Mouse (Mus musculus): ENCODE data around the gene Ogdh. TPM values are rescaled to one million over a fixed set of nuclear protein-coding genes. Genes with fewer than 3 reads are reported as not detected.
"Not testable (repeated sequence)": the region's sequence is repeated elsewhere in the genome, so short reads cannot be mapped to it uniquely, and the experiment has no call there.

The Ogdh gene
- 201 and 244 TPM in 2 replicates for polyA plus RNA-seq (2014; fragmentation: Nextera tagmentation; extraction: Ambion mirVana)

- H3K36me3 ChIP-seq (ENCODE audit: control insufficient read depth, insufficient read depth, low read length), result no peaks in the 10 kb centered on the region
- WGBS (ENCODE audit: insufficient replicate concordance), result under 1% methylated on average over 69 of the region's 77 CpGs
- peak; percentile 97 for ATAC-seq (replicated peaks; ENCODE audit: insufficient number of reproducible peaks, low FRiP score, low TSS enrichment)
- H3K9ac ChIP-seq (ENCODE audit: low read depth, low read length), result peak within 1 kb of the TSS; percentile 93
- no peaks in the 10 kb centered on the region for H3K9me3 ChIP-seq (replicated peaks; ENCODE audit: control insufficient read depth, low read length)
- H3K27ac ChIP-seq (ENCODE audit: low read depth, low read length), result peak within 1 kb of the TSS; percentile 96
- H3K27me3 ChIP-seq (ENCODE audit: control insufficient read depth, insufficient read depth, low read length), result no peaks in the 10 kb centered on the region
- peak within 1 kb of the TSS; percentile 73 for H3K4me2 ChIP-seq
- peaks cover 3% of the 10 kb centered on the region; the same call in 1 of the 2 replicates for H3K4me1 ChIP-seq (ENCODE audit: control insufficient read depth, insufficient read depth, low read length)
- peak within 1 kb of the TSS; percentile 85 for H3K4me3 ChIP-seq (ENCODE audit: low read depth, low read length)
Measured at GRCm38 (mm10) chr11:6291401-6292115, at the start of gene Ogdh. TSS of gene Ogdh (plus strand) at chr11:6291633.

GRCm38 (mm10) chr11:6244707-6245106, 46.7 kb upstream of the Ogdh start:
- no peak overlapping the region for H3K4me2 ChIP-seq
- H3K9me3 ChIP-seq (replicated peaks; ENCODE audit: control insufficient read depth, low read length), result no peaks in the 10 kb centered on the region
- H3K27me3 ChIP-seq (ENCODE audit: control insufficient read depth, insufficient read depth, low read length), result no peaks in the 10 kb centered on the region
- ATAC-seq (replicated peaks; ENCODE audit: insufficient number of reproducible peaks, low FRiP score, low TSS enrichment), result no peak
- H3K4me1 ChIP-seq (ENCODE audit: control insufficient read depth, insufficient read depth, low read length), result no peaks in the 10 kb centered on the region
- 46% methylated on average over 19 of the region's 19 CpGs for WGBS (ENCODE audit: insufficient replicate concordance)
- no peaks in the 10 kb centered on the region for H3K36me3 ChIP-seq (ENCODE audit: control insufficient read depth, insufficient read depth, low read length)
- H3K27ac ChIP-seq (ENCODE audit: low read depth, low read length), result no peak overlapping the region
- no peak overlapping the region for H3K4me3 ChIP-seq (ENCODE audit: low read depth, low read length)
- no peak overlapping the region for H3K9ac ChIP-seq (ENCODE audit: low read depth, low read length)

- Histone ChIP-seq H3K4me2 (no peak overlapping the region), H3K36me3 (ENCODE audit: control insufficient read depth, insufficient read depth, low read length) (no peaks in the 10 kb centered on the region), H3K4me3 (ENCODE audit: low read depth, low read length) (no peak overlapping the region), H3K9me3 (replicated peaks; ENCODE audit: control insufficient read depth, low read length) (no peaks in the 10 kb centered on the region), H3K27me3 (ENCODE audit: control insufficient read depth, insufficient read depth, low read length) (no peaks in the 10 kb centered on the region), H3K9ac (ENCODE audit: low read depth, low read length) (no peak overlapping the region), H3K4me1 (ENCODE audit: control insufficient read depth, insufficient read depth, low read length) (no peaks in the 10 kb centered on the region), H3K27ac (ENCODE audit: low read depth, low read length) (no peak overlapping the region)
- no peak for ATAC-seq (replicated peaks; ENCODE audit: insufficient number of reproducible peaks, low FRiP score, low TSS enrichment)
- WGBS (ENCODE audit: insufficient replicate concordance), result 79% methylated on average over 5 of the region's 5 CpGs
Measured at GRCm38 (mm10) chr11:6252248-6252647, 39.2 kb upstream of the Ogdh start.

- H3K27ac ChIP-seq (ENCODE audit: low read depth, low read length), result no peak overlapping the region
- no peaks in the 10 kb centered on the region for H3K27me3 ChIP-seq (ENCODE audit: control insufficient read depth, insufficient read depth, low read length)
- ATAC-seq (replicated peaks; ENCODE audit: insufficient number of reproducible peaks, low FRiP score, low TSS enrichment), result no peak
- 81% methylated on average over 4 of the region's 4 CpGs for WGBS (ENCODE audit: insufficient replicate concordance)
- H3K4me3 ChIP-seq (ENCODE audit: low read depth, low read length), result no peak overlapping the region
- peaks cover 3% of the 10 kb centered on the region for H3K36me3 ChIP-seq (ENCODE audit: control insufficient read depth, insufficient read depth, low read length)
- H3K9ac ChIP-seq (ENCODE audit: low read depth, low read length), result no peak overlapping the region
- no peak overlapping the region for H3K4me2 ChIP-seq
- H3K9me3 ChIP-seq (replicated peaks; ENCODE audit: control insufficient read depth, low read length), result no peaks in the 10 kb centered on the region
- no peaks in the 10 kb centered on the region for H3K4me1 ChIP-seq (ENCODE audit: control insufficient read depth, insufficient read depth, low read length)
Measured at GRCm38 (mm10) chr11:6252824-6253223, 38.6 kb upstream of the Ogdh start.

GRCm38 (mm10) chr11:6254602-6255001, 36.8 kb upstream of the Ogdh start:
- not testable (repeated sequence) for H3K4me1 ChIP-seq (ENCODE audit: control insufficient read depth, insufficient read depth, low read length); H3K27ac ChIP-seq (ENCODE audit: low read depth, low read length); ATAC-seq (replicated peaks; ENCODE audit: insufficient number of reproducible peaks, low FRiP score, low TSS enrichment); H3K4me3 ChIP-seq (ENCODE audit: low read depth, low read length); H3K27me3 ChIP-seq (ENCODE audit: control insufficient read depth, insufficient read depth, low read length); H3K9me3 ChIP-seq (replicated peaks; ENCODE audit: control insufficient read depth, low read length); H3K9ac ChIP-seq (ENCODE audit: low read depth, low read length); H3K4me2 ChIP-seq
- peaks cover 12% of the 10 kb centered on the region for H3K36me3 ChIP-seq (ENCODE audit: control insufficient read depth, insufficient read depth, low read length)
- WGBS (ENCODE audit: insufficient replicate concordance), result 87% methylated on average over 2 of the region's 2 CpGs

GRCm38 (mm10) chr11:6256490-6257072, 34.9 kb upstream of the Ogdh start:
- Histone ChIP-seq H3K36me3 (ENCODE audit: control insufficient read depth, insufficient read depth, low read length) (peaks cover 27% of the 10 kb centered on the region), H3K27ac (ENCODE audit: low read depth, low read length) (no peak overlapping the region), H3K27me3 (ENCODE audit: control insufficient read depth, insufficient read depth, low read length) (no peaks in the 10 kb centered on the region), H3K4me1 (ENCODE audit: control insufficient read depth, insufficient read depth, low read length) (no peaks in the 10 kb centered on the region), H3K9ac (ENCODE audit: low read depth, low read length) (no peak overlapping the region), H3K4me3 (ENCODE audit: low read depth, low read length) (no peak overlapping the region), H3K4me2 (no peak overlapping the region), H3K9me3 (replicated peaks; ENCODE audit: control insufficient read depth, low read length) (no peaks in the 10 kb centered on the region)
- 66% methylated on average over 6 of the region's 6 CpGs for WGBS (ENCODE audit: insufficient replicate concordance)
- ATAC-seq (replicated peaks; ENCODE audit: insufficient number of reproducible peaks, low FRiP score, low TSS enrichment), result peak; percentile 53; the same call in 1 of the 2 replicates

GRCm38 (mm10) chr11:6259413-6259812, 32.0 kb upstream of the Ogdh start:
- WGBS (ENCODE audit: insufficient replicate concordance), result 94% methylated on average over 7 of the region's 7 CpGs
- no peaks in the 10 kb centered on the region for H3K27me3 ChIP-seq (ENCODE audit: control insufficient read depth, insufficient read depth, low read length)

GRCm38 (mm10) chr11:6261434-6262082, 29.9 kb upstream of the Ogdh start:
- WGBS (ENCODE audit: insufficient replicate concordance), result 75% methylated on average over 10 of the region's 10 CpGs
- Histone ChIP-seq H3K27ac (ENCODE audit: low read depth, low read length) (no peak overlapping the region), H3K9ac (ENCODE audit: low read depth, low read length) (no peak overlapping the region), H3K4me1 (ENCODE audit: control insufficient read depth, insufficient read depth, low read length) (peaks cover 3% of the 10 kb centered on the region), H3K36me3 (ENCODE audit: control insufficient read depth, insufficient read depth, low read length) (peaks cover 51% of the 10 kb centered on the region), H3K9me3 (replicated peaks; ENCODE audit: control insufficient read depth, low read length) (no peaks in the 10 kb centered on the region), H3K4me2 (no peak overlapping the region), H3K27me3 (ENCODE audit: control insufficient read depth, insufficient read depth, low read length) (no peaks in the 10 kb centered on the region), H3K4me3 (ENCODE audit: low read depth, low read length) (no peak overlapping the region)
- ATAC-seq (replicated peaks; ENCODE audit: insufficient number of reproducible peaks, low FRiP score, low TSS enrichment), result no peak

More at GRCm38 (mm10) chr11:6259413-6259812, 32.0 kb upstream of the Ogdh start:
- Histone ChIP-seq H3K4me2 (no peak overlapping the region), H3K36me3 (ENCODE audit: control insufficient read depth, insufficient read depth, low read length) (peaks cover 42% of the 10 kb centered on the region), H3K4me1 (ENCODE audit: control insufficient read depth, insufficient read depth, low read length) (no peaks in the 10 kb centered on the region), H3K9ac (ENCODE audit: low read depth, low read length) (no peak overlapping the region), H3K27ac (ENCODE audit: low read depth, low read length) (no peak overlapping the region), H3K9me3 (replicated peaks; ENCODE audit: control insufficient read depth, low read length) (no peaks in the 10 kb centered on the region), H3K4me3 (ENCODE audit: low read depth, low read length) (no peak overlapping the region)
- no peak for ATAC-seq (replicated peaks; ENCODE audit: insufficient number of reproducible peaks, low FRiP score, low TSS enrichment)

Data from heart, embryonic 11.5 days (tissue).